Mouse (Mus musculus) hindlimb bud, embryonic 11.5 days (tissue): ENCODE measurements around the gene Elmsan1.

Experiments used
- DNase-seq: peaks from one replicate; pipeline ENCODE4 v3.0.0-alpha.2; 2012; ENCODE audit warnings: low read depth, low spot score; ENCODE audit errors: extremely low spot score

Elmsan1 gene

DNA sequence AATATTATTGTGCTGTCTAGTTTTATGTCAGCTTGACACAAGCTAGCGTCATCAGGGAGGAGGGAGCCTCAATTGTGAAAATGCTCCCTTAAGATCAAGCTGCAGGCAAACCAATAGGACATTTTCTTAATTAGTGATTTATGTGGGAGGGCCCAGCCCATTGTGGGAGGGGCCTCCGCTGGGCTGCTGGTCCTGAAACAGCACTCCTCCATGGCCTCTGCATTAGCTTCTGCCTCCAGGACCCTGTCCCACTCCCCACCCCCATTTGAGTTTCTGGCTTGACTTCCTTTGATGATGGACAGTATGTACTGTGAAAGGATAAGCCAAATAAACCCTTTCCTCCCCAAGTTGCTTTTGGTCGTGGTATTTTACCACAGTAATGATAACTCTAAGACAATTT is 111.7 kb downstream of the Elmsan1 start:
- no peak for DNase-seq

DNA sequence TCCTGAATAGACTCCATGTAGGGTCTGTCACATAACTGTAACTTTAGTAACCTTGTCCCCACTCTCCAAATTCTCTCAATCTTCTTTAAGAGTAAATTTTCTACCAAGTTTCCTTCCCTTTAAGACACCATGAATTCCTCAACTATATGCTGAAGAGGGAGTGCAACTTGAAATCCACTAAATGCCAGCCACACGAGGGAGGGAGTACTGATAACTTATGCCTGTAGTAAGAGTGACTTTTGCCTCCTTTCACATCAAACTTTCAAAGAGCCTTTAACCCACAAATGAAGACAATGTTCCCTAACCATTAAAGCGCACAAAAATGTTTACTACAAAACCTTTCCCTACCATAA is 117.2 kb downstream of the Elmsan1 start:
- DNase-seq: peak; percentile 8

DNA sequence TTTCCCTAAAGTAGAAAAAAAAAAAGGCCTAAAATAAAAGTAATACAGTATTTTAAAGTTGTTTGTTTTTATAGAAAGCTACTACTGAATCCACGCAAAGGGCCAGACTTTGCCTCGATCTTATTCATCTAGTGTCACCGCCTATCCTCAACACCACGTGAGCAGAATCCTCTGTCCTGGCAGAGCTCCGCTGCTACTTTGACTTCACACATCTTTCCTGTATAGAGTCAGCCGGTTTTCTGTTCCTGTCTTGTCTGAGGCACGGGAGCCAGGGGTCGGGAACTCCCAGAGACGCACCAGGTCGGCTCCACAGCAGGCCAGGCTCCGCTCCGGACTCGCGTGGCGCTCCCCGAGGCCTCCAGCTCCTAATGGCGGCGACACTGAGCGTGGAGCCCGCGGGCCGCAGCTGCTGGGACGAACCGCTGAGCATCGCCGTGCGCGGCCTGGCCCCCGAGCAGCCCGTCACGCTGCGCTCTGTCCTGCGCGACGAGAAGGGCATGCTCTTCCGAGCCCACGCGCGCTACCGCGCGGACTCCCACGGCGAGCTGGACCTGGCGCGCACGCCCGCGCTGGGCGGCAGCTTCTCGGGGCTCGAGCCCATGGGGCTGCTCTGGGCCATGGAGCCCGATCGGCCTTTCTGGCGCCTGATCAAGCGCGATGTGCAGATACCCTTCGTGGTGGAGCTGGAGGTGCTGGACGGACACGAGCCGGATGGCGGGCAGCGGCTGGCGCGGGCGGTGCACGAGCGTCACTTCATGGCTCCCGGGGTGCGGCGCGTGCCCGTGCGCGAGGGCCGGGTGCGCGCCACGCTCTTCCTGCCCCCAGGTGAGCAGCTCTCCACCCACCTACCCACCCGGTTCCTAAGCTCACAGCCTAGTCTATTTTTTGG is 117.8 kb downstream of the Elmsan1 start, which contains the start of gene Acot6:
Acot6 (plus strand) TSS at position 51 of the 889 bp plus-strand sequence.
- peak; percentile 5 for DNase-seq

DNA sequence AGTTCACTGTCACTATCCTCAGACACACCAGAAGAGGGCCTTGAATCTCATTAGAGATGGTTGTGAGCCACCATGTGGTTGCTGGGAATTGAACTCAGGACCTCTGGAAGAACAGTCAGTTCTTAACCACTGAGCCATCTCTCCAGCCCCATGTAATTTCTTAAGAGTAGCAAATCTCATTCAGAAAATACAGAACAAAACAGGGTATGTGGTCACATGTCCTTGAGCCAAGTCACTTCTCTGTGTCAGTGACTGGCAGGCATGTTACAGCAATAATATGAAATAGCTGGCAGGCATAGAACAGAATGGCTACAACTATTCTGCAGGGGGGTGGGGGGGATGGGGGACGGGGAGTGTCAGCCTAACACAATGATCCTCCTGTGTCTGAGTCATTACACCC is 118.6 kb downstream of the Elmsan1 start:
- DNase-seq: no peak

DNA sequence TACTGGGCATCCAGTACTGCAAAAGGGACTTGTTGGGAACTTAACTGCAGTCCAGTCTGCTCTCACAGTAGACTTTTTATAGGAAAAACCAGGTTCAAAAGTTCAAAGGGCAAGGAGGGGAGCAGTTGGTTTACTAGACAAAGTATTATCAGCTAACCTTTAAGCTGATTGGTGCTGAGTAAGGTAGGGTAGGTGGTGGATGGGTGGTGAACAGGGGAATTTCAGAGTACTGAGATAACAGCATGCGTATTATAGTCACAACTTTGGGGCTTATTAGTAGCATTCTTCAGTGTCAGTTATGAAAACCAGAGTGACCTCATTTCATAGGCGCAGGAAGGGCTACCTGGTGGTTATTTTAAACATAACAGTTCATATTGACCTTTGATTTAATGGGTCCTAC is 119.1 kb downstream of the Elmsan1 start:
- no peak for DNase-seq
